Mouse (Mus musculus): ENCODE measurements around the gene Zmynd12.

Zmynd12 gene

GRCm38 (mm10) chr4:119422294-119422964 is at the start of gene Zmynd12, which contains the start of gene Ppcs:
Gene Zmynd12, plus strand, starts transcription at chr4:119422814.
Gene Ppcs, minus strand, starts transcription at chr4:119422420.
- DNase-seq (ENCODE audit: low spot score) = peak; percentile 93

GRCm38 (mm10) chr4:119381471-119382190 is 41.0 kb upstream of the Zmynd12 start:
- DNase-seq (ENCODE audit: low spot score) = no peak

GRCm38 (mm10) chr4:119389184-119389583 is 33.4 kb upstream of the Zmynd12 start:
- DNase-seq (ENCODE audit: low spot score) = no peak

- no peak for DNase-seq (ENCODE audit: low spot score)
Observed at GRCm38 (mm10) chr4:119390369-119390768, 32.2 kb upstream of the Zmynd12 start.

- no peak for DNase-seq (ENCODE audit: low spot score)
Observed at GRCm38 (mm10) chr4:119398751-119399150, 23.9 kb upstream of the Zmynd12 start.

- DNase-seq (ENCODE audit: low spot score) = no peak
Observed at GRCm38 (mm10) chr4:119400896-119401295, 21.7 kb upstream of the Zmynd12 start.

- no peak for DNase-seq (ENCODE audit: low spot score)
Observed at GRCm38 (mm10) chr4:119403431-119403830, 19.2 kb upstream of the Zmynd12 start.

- no peak for DNase-seq (ENCODE audit: low spot score)
Observed at GRCm38 (mm10) chr4:119411877-119412650, 10.6 kb upstream of the Zmynd12 start.

GRCm38 (mm10) chr4:119412791-119413190 is 9.8 kb upstream of the Zmynd12 start:
- no peak for DNase-seq (ENCODE audit: low spot score)

- peak; percentile 86 for DNase-seq (ENCODE audit: low spot score)
Observed at GRCm38 (mm10) chr4:119415072-119415753, 7.4 kb upstream of the Zmynd12 start, which contains the start of gene Ccdc30. Gene Ccdc30, minus strand, starts transcription at chr4:119415521.

GRCm38 (mm10) chr4:119417270-119417669 is 5.3 kb upstream of the Zmynd12 start:
- DNase-seq (ENCODE audit: low spot score) = no peak

GRCm38 (mm10) chr4:119417894-119418293 is 4.7 kb upstream of the Zmynd12 start:
- no peak for DNase-seq (ENCODE audit: low spot score)

GRCm38 (mm10) chr4:119421191-119421590 is 1.4 kb upstream of the Zmynd12 start:
- DNase-seq (ENCODE audit: low spot score) = no peak

GRCm38 (mm10) chr4:119421921-119422293 is 707 bp upstream of the Zmynd12 start:
- DNase-seq (ENCODE audit: low spot score) = peak; percentile 41

- DNase-seq (ENCODE audit: low spot score) = no peak
Observed at GRCm38 (mm10) chr4:119425077-119425476, 2.5 kb downstream of the Zmynd12 start.

- no peak for DNase-seq (ENCODE audit: low spot score)
Observed at GRCm38 (mm10) chr4:119425601-119426000, 3.0 kb downstream of the Zmynd12 start.

- no peak for DNase-seq (ENCODE audit: low spot score)
Observed at GRCm38 (mm10) chr4:119427680-119428079, 5.1 kb downstream of the Zmynd12 start.

- DNase-seq (ENCODE audit: low spot score) = peak; percentile 61
Observed at GRCm38 (mm10) chr4:119430678-119431077, 8.1 kb downstream of the Zmynd12 start.

- no peak for DNase-seq (ENCODE audit: low spot score)
Observed at GRCm38 (mm10) chr4:119437936-119438335, 15.3 kb downstream of the Zmynd12 start.

- DNase-seq (ENCODE audit: low spot score) = no peak
Observed at GRCm38 (mm10) chr4:119441836-119442235, 19.2 kb downstream of the Zmynd12 start.

GRCm38 (mm10) chr4:119442539-119442938 is 19.9 kb downstream of the Zmynd12 start:
- no peak for DNase-seq (ENCODE audit: low spot score)

- no peak for DNase-seq (ENCODE audit: low spot score)
Observed at GRCm38 (mm10) chr4:119447261-119447660, 24.6 kb downstream of the Zmynd12 start.

Data from urinary bladder, postnatal 14 days (tissue).